Mouse (Mus musculus) left cerebral cortex, adult 9 months (tissue): ENCODE measurements at regions not wholly inside any gene's neighbourhood (a gene's known extent, or its start where the extent isn't known, plus 50 kb on each side); places are given as distances from the start of the nearest gene placed in this dataset.

Experiments
- DNase-seq, 2 experiments: peaks; one replicate each; pipeline ENCODE4 v3.0.0; 2022; ENCODE audit warnings: low spot score in 2 of 2

DNA sequence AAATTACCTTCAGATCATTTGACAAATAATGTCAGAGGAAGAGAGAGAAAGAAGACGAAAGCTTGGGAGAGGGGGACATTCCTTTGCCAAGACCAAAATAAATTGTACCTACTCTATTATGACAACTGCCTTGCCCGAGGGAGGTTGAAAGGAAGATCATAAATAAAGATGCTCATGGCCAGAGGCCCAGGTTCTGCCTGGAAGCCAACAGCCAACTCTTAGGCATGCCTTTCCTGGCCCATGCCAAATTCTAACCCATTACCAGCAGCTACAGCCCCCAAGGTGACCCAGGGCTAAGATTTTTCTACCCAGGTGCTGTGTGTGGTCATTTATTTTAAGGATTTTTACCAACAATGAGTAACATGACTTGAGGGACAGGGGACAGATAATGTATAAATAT, 54.9 kb downstream of the Cbln1 start:
- DNase-seq, result no peak

DNA sequence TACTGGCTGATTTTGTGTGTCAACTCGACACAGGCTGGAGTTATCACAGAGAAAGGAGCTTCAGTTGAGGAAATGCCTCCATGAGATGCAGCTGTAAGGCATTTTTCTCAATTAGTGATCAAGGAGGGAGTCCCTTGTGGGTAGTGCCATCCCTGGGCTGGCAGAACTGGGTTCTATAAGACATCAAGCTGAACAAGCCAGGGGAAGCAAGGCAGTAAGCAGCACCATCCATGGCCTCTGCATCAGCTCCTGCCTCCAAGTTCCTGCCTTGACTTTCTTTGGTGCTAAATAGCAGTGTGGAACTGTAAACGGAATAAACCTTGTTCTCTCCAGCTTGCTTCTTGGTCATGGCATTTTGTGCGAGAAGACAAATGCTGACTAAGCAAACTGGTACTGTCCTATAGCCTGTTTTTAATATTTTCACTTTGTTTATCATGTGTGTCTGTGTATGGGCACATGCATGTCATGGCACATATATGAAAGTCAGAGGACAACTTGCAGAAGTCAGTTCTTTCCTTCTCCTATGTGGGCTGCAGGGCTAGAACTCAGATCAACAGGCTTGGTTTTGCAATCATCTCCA, 57.3 kb downstream of the Cbln1 start:
- no peak for DNase-seq

DNA sequence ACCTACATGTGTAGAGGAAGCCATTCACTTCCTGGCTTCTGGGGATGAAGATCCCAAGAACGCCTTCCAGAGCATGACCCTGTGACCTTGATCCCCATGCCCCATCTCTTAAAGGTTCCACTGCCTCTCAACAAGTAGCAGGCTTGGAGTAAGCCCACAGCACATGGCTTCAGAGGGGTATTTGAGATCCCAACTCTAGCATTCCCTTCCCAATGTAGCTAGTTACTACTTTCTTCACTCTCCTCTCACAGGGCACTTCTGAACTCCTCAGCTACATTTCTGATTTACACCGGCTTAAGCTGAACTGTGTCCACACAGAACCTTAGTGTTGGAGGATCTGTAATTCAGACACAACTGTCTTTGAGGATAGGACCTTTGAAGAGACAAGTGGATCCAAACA, 83.4 kb downstream of the Cbln1 start:
- no peak for DNase-seq

DNA sequence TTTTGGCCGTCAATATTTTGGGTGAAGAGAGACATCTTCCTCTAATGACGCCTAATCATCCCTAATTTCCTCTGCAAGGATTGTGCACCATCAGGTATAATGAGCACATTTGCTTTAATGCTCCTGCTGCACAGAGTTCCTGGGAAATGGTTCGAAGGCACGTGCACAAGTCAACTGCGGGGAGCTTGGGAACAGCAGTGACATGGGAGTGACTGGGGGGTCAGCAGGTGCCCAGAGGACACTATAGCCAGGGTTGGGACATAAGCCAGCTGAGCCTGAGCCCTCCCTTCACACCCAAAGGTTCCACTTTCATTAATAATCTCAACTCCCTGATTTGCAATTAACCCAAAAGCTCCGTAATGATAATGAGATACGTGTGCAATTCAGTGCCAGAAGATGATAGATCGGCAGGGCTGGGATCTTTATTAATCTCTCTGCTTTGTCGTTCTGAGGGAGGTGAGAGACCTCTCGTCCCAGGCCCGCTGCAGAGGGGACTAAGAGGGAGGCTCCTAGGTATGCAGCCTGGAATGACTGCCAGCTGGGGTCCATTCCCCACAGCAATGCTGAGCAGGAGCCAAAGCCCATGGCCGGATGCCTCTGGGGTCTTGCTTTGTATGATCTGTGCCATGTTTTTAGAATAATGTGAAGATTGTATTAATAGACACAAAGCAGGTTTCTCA, 88.7 kb downstream of the Cbln1 start:
- no peak for DNase-seq

DNA sequence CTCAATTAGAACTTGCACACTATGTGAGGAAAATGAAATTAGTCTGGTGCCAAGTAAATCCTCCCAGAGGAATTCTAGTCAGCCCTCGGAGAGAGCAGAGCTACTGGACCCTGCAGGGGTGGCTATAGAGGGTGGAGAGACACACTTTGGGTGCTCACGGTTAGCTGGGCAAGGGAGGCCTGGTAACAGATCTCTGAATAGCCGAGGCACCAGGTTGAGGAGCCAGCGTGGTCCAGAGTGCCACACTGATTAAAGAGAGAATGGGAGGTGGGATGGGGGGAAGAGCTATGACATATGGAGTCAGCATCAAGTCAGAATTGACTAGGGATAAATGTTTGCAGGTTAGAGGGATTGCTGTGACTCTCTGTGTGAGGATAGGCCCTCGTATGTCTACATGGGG, 90.1 kb downstream of the Cbln1 start:
- no peak for DNase-seq

- no peak for DNase-seq
Measured at GRCm38 (mm10) chr8:87380791-87381190, 91.6 kb downstream of the Cbln1 start.

GRCm38 (mm10) chr8:87379296-87379695, 93.1 kb downstream of the Cbln1 start:
- DNase-seq, result no peak

DNA sequence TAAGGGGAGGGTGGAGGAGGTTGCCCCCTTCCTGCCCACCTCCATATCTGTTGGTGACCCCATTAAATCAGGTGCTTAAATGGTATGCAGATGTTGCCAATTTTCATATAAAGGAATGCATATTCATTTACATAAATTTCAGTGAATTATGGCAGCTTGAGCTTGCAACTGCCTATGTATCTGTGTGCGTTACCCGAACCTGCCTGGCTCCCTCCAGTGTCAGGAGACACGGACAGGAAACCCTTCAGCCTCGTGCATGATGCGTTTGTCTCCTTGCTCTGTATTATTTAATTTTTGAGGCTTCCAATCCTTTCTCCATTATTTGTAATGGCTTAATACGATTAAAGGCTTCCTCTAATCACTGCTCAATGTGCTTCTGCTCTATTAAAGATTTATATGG, 98.4 kb downstream of the Cbln1 start:
- DNase-seq, result no peak

DNA sequence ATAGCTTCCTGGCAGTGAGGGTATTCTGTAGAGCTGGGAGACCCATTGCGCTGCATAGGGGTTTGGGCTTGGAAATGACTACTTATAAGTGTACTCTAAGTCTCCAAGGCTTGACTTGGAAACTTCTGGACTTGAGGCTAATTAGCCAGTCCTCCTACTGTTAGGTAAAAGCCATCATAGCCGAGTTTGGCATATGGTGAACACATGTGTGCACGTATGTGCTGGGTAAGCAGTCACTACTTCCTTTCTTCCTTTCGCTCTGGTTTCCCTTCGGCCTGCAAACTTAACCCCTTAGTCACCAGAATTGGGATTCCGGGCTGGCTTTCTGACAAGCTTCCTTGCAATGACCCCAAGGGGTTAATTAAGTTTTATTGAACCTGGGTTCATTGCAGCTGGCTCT, 98.9 kb downstream of the Cbln1 start:
- DNase-seq, result no peak

DNA sequence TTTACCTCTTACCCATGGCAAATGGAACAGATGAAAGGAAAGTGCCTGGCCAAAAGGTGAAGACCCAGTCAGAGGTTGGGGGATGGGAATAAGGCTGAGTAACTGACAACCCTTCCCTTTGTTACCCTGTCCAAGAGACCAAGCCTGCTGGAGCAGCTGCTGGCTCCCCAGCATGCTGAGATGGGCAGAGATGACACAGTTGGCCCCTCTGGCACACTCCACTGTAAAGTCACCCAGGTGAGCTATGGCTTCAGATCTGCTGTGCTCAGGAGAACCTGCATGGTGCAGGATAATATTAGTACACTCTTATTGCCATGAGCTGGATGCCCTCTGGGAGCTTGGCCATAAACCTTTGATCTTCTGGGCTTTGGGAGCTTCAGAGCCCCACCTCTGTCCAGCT, 100.3 kb downstream of the Cbln1 start:
- DNase-seq, result no peak

- no peak for DNase-seq
Measured at GRCm38 (mm10) chr8:87370194-87370593, 102.2 kb downstream of the Cbln1 start.

- no peak for DNase-seq
Measured at GRCm38 (mm10) chr8:87350471-87350870, 121.9 kb downstream of the Cbln1 start.

DNA sequence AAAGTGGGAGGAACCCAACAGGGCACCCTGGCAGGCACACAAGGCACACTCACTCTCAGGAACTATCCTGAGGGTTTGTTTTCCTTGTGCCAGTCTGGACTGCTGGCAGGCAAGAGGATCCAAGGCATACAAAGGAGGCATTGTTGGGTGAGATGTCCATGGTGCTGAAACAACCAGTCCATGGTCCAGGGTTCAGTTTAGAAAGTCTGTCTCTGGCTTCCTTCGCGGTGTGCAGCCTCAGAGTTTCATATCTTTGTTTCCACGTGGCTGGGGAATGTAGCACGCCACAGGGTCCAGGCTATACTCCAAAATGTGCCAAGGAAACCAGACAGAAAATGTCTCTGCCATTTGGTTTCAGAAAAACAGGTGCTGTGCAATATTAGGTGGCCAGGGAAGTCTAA, 122.6 kb downstream of the Cbln1 start:
- DNase-seq, result no peak

- no peak for DNase-seq
Measured at GRCm38 (mm10) chr8:87329371-87329770, 143.0 kb downstream of the Cbln1 start.

- no peak for DNase-seq
Measured at GRCm38 (mm10) chr8:87314570-87314969, 157.8 kb downstream of the Cbln1 start.

DNA sequence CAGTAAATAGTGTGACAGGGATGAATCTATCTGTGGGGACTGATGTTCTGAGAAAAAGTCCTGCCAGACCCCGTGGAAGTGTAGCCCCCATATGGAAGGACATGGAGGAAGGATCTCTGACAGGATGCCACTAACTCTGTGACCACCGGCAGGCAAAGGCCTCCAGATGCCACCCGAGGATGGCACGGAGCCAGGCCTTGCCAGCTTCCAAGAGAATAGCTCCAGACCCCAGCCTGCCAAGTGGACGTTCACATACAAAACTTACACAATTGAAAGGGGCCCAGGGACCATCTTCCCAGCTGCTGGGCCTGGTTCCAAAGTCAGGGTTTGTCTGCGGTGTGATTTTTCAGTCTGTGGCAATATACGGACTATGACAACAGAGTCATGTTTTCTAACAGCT, 161.1 kb downstream of the Cbln1 start:
- no peak for DNase-seq

GRCm38 (mm10) chr8:87308311-87308710, 164.1 kb downstream of the Cbln1 start:
- DNase-seq, result no peak

DNA sequence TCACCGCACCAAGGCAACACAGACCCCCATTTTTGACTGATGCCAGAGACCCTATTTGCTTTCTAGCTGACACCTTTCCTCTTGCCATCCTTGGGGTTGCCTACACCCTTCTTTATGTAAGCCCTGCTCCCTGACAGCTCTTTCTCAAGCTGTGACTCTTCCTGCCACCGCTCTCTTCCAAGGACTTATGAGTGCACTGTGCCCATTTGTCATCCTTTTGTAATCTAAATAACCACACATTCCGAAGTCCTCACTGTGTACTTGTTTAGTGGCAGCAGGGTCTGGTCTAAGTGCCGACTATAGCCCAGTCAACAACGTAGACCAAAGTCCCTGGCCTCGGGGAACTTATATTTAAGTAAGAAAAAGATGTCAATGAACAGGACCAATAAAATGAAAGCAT, 167.4 kb downstream of the Cbln1 start:
- DNase-seq, result no peak

DNA sequence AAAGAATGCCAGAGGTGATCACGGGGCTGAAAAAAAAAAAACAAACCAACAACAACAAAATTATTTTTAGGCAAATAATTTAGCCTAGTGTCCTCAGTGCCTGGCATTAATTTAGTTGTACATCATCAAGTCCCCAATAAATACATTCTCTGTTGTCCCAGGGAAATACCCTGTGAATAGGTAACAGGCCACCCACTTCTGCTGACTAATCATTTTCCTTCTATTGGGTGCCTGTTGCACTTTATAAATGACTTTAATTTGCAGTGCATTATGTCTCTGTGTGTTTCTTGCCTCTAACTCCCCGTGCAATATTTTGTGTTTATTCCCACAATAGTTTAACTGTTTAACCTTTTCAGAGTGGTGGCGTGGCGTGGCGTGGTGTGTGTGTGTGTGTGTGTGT, 168.9 kb downstream of the Cbln1 start:
- no peak for DNase-seq

DNA sequence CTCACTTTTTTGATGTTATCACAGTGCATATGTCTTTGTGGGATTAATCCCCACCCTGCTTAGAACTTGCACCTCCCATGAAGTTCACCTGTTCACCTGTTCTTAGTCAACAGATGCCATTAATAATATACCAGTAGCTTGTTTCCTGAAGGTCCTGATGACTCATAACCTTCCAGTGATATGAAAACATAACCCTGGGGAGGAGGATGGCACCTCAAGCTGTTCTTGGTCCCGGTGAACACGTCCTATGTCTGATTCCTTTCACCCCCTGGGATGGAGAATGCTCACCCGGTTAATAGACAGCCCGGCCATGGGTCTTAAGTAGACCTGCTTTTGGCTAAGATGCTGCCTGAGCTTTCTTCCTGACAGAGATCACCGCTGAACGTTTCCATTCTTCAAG, 174.6 kb downstream of the Cbln1 start:
- DNase-seq, result no peak

DNA sequence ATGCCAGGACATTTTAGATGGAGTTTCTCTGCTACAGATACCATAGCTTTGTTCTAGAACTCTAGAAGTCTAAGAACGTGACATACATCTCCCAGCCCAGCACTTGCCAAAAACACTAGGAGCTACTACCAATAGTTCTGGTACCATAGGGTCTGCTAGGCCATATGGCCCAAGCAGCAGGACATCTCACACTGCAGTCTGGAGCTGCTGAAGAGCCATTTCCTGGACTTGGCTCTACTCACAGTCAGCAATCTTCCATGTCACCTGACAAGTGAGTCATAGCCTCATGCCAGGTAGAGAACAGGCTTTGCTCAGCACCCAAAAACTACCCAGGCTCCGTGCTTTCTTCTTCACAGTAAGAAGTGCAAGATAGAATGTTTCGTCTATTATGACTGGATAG, 175.1 kb downstream of the Cbln1 start:
- DNase-seq, result no peak

DNA sequence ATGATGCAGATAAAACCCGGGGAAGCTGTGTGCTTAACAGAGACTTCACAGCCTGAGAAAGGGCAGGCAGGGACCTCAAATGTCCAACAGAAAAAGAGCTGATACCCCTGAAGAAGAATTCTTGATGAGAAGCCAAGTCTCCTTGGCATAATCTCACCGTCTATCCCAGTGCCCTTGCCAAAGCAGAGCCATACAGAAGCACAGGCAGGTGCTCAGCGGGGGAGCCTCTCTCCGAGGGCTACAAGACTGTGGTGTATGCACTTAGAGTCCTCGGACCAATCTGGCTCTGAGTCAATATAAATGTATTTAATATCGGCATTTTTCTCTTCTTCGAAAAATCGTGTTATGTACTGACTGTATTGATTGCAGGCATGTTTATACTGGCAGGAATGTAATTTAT, 186.3 kb downstream of the Cbln1 start:
- DNase-seq, result no peak

DNA sequence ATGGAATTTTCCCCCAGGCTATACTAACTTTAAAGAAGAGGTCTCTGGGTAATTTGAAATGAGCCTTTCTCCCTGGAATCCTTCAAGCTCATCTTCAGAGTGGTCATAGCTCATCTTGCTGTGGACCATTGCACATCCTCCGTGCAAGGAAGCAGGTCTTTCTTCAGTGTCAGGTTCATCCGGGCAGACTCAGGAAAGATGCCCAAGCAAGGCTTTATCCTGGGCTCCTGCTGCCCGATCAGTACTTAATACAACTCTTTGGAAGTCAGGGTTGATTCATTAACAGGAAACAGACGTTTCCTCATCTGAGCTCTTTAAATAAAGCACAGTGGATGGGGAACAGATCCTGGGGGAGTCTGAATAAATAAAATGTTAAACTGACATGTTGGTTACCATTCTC, 188.1 kb downstream of the Cbln1 start:
- no peak for DNase-seq

- no peak for DNase-seq
Measured at GRCm38 (mm10) chr8:87282511-87282910, 189.9 kb downstream of the Cbln1 start.
